14 mouse cellular contexts compared by ENCODE assay signal in genomic region chr4:119948922-119949614, GRCm38 (mm10).
DNase-seq lines count a peak whose midpoint lies in the region; TF ChIP-seq lines count a peak whose summit lies in the region.
"Had no signal": no experiment of that assay in that cellular context is flagged by ENCODE, and none has a peak within 500 bp of the region (broad histone marks: within the 10 kb centered on the region; RNA-seq: fewer than 3 reads in every experiment).

No protein-coding gene starts in this region.

- TF ChIP-seq POLR2A in cerebellum, adult 2 months (IDR thresholded peaks at IDR 0.05; ENCODE audit: borderline replicate concordance, insufficient read depth, low read length): no peak
- TF ChIP-seq POLR2A in olfactory bulb, adult 2 months (IDR thresholded peaks at IDR 0.05; ENCODE audit: insufficient read depth, low read depth, low read length): no peak

- intact Hi-C loops in left cerebral cortex, adult 2 months (cut with DNase I): loop anchor here (2.0 kb wide), 1 partner anchor 16 kb away; no protein-coding TSS in a partner anchor

- peaks cover 39% of the 10 kb centered on the region for H3K4me1 ChIP-seq in cerebellum, adult 2 months (ENCODE audit: control insufficient read depth, insufficient read depth, low read length)
- H3K4me1 ChIP-seq in olfactory bulb, adult 2 months (ENCODE audit: control insufficient read depth, insufficient read depth, low read length): peaks cover 49% of the 10 kb centered on the region
- H3K4me1 ChIP-seq: liver, embryonic 13.5 days had no signal

- WGBS in cerebellum, adult 2 months: 45% methylated on average over 12 of the region's 12 CpGs
- WGBS in olfactory bulb, adult 2 months: 22% methylated on average over 12 of the region's 12 CpGs

- H3K27me3 ChIP-seq in cerebellum, adult 2 months (ENCODE audit: control insufficient read depth, insufficient read depth, low read length): no peaks in the 10 kb centered on the region
- H3K27me3 ChIP-seq: hindbrain, embryonic 13.5 days; liver, embryonic 13.5 days; Patski had no signal

- H3K27ac ChIP-seq in cerebellum, adult 2 months (ENCODE audit: insufficient read depth, low read length): peak overlapping the region; percentile 39; the same call in 1 of the 2 replicates
- H3K27ac ChIP-seq in left cerebral cortex, adult 2 months: peak overlapping the region; percentile 85
- peak overlapping the region; percentile 92 for H3K27ac ChIP-seq in olfactory bulb, adult 2 months (ENCODE audit: insufficient read depth, low read depth, low read length)
- H3K27ac ChIP-seq: hindbrain, embryonic 13.5 days; kidney, postnatal 0 days; liver, embryonic 13.5 days; macrophage had no signal

- no peak overlapping the region for H3K4me3 ChIP-seq in cerebellum, adult 2 months (replicated peaks; ENCODE audit: insufficient read depth, low read depth, low read length)
- no peak overlapping the region for H3K4me3 ChIP-seq in left cerebral cortex, adult 2 months
- H3K4me3 ChIP-seq in olfactory bulb, adult 2 months (ENCODE audit: insufficient read depth, low read depth, low read length): no peak overlapping the region
- H3K4me3 ChIP-seq: erythroblast, embryonic 14.5 days; hindbrain, embryonic 13.5 days; liver, embryonic 13.5 days had no signal

- no peak for TF ChIP-seq CTCF in cerebellum, adult 2 months (IDR thresholded peaks at IDR 0.05; ENCODE audit: borderline replicate concordance, insufficient read depth, low read depth, low read length)
- TF ChIP-seq CTCF in left cerebral cortex, adult 2 months (IDR thresholded peaks at IDR 0.05): no peak
- no peak for TF ChIP-seq CTCF in olfactory bulb, adult 2 months (IDR thresholded peaks at IDR 0.05; ENCODE audit: insufficient read depth, low read depth, low read length)

- DNase-seq in cerebellum, adult 2 months: peak in 1 of 2 experiments; percentile 46
- no peak for DNase-seq in cerebellum, adult 8-10 months
- no peak for DNase-seq in left cerebral cortex, adult 2 months (ENCODE audit: extremely low spot score in 1 of 2, low spot score in 2 of 2)
- no peak for DNase-seq in left cerebral cortex, adult 9 months (ENCODE audit: low spot score in 2 of 2)
- DNase-seq in brain, adult 2 months (ENCODE audit: low read depth, low spot score): peak; percentile 83
- DNase-seq in gastrocnemius, postnatal 25 days: no peak
- no peak for DNase-seq in c-Kit-positive CD71-positive TER-119-positive erythroid progenitor cells, embryonic 14.5 days (ENCODE audit: low spot score)
- DNase-seq: liver, embryonic 13.5 days had no signal

Comparison
In these comparisons a context has a peak if more than half of its experiments do, and no peak if none do; other contexts are left out.
1. H3K27ac ChIP-seq: peak in every context shown above with its lines; median percentile 92 in olfactory bulb, adult 2 months; 85 in left cerebral cortex, adult 2 months; 39 in cerebellum, adult 2 months.